Mouse (Mus musculus): ENCODE measurements around the gene Gm45521. TPM values are rescaled to one million over a fixed set of nuclear protein-coding genes. Genes with fewer than 3 reads are reported as not detected.
"Not testable (repeated sequence)": the region's sequence is repeated elsewhere in the genome, so short reads cannot be mapped to it uniquely, and the experiment has no call there.

The Gm45521 gene
- polyA plus RNA-seq, 1 experiment = not detected

DNA sequence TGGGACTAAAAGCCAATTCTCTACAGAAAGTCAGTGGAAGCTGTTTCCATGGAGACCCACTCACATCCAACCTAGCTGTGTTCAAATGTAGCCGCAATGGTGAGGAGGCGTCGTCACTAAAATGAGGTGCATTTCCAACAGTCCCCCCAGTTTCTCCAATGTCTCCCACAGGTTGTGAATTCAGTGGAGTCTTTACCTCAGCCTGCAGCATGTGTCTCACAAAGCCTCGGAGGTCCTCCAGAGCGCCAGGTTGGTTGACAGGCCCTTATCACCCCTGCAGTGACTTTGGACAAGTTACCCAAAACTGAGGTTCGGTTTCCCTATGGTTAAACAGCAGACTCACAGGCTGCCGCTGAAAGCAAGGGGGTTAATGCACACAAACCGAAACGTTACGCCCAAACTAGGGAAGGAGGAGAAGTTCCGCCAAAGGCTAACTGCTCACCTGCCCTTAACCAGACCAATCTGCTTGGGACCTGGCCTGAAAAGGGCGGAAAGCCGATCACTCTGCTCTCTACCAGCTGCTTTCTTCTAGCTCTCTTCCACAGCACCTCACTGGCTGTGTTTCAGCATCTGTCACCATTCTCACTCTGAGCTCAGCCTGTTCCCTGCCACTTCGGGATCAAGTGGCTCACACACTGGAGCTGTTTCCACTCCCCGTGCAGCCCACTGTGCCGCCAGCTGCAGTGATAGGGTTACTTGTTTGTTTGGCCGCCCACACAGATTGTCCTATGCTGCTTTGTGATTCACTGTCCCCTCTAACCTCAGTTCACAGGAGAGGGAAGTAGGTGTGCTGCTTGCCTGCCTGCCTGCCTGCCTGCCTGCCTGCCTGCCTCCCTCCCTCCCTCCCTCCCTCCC is 44.0 kb downstream of the Gm45521 start:
- no peak overlapping the region for H3K4me3 ChIP-seq (ENCODE audit: insufficient read depth, low read depth, low read length)
- H3K4me1 ChIP-seq (ENCODE audit: control insufficient read depth, insufficient read depth, insufficient read length, low read length) = peaks cover 2% of the 10 kb centered on the region; the same call in 1 of the 2 replicates
- H3K27ac ChIP-seq (replicated peaks; ENCODE audit: low read depth, low read length) = no peak overlapping the region

DNA sequence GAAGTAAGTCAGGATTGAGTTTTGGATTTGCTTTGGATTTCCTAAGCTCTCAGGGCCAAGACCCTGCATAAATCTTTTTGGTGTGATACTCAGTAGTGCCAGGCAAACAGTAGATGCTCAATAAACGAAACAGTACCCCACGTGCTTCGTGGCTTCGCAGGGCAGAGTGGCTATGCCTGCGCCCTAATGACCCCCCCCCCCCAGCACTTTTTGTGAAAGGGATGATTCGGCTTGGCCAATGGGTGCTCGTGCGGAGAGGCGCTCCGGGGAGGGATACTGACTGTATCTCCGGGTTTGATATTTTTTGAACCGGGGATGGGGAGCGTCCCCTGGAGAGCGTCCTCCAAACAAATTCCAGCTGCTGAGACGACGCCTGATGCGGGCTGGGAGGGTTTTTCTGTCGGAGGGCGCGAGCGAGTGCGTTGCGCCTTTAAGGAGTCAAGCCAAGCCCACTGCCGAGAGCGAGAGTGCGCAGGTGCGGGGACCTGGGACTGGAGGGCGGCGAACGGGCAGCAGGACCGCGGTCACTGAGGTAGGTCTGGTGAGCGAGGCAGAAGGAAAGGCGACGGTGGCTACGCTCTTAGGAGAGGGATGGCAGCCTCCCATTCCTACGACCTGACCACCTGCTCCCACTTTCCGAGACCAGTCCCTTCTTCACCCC is 45.5 kb downstream of the Gm45521 start, which contains the start of gene Abhd6:
Gene Abhd6 (plus strand): TSS at position 471 of the 661 bp plus-strand sequence.
- Histone ChIP-seq H3K4me1 (ENCODE audit: control insufficient read depth, insufficient read depth, insufficient read length, low read length) (peaks cover 2% of the 10 kb centered on the region; the same call in 1 of the 2 replicates), H3K4me3 (ENCODE audit: insufficient read depth, low read depth, low read length) (peak within 1 kb of the TSS; percentile 72), H3K27ac (replicated peaks; ENCODE audit: low read depth, low read length) (peak within 1 kb of the TSS; percentile 23)

GRCm38 (mm10) chr14:8003093-8003670 is 46.1 kb downstream of the Gm45521 start:
- Histone ChIP-seq H3K4me1 (ENCODE audit: control insufficient read depth, insufficient read depth, insufficient read length, low read length) (peaks cover 2% of the 10 kb centered on the region; the same call in 1 of the 2 replicates), H3K4me3 (ENCODE audit: insufficient read depth, low read depth, low read length) (peak overlapping the region; percentile 72), H3K27ac (replicated peaks; ENCODE audit: low read depth, low read length) (peak overlapping the region; percentile 23)

DNA sequence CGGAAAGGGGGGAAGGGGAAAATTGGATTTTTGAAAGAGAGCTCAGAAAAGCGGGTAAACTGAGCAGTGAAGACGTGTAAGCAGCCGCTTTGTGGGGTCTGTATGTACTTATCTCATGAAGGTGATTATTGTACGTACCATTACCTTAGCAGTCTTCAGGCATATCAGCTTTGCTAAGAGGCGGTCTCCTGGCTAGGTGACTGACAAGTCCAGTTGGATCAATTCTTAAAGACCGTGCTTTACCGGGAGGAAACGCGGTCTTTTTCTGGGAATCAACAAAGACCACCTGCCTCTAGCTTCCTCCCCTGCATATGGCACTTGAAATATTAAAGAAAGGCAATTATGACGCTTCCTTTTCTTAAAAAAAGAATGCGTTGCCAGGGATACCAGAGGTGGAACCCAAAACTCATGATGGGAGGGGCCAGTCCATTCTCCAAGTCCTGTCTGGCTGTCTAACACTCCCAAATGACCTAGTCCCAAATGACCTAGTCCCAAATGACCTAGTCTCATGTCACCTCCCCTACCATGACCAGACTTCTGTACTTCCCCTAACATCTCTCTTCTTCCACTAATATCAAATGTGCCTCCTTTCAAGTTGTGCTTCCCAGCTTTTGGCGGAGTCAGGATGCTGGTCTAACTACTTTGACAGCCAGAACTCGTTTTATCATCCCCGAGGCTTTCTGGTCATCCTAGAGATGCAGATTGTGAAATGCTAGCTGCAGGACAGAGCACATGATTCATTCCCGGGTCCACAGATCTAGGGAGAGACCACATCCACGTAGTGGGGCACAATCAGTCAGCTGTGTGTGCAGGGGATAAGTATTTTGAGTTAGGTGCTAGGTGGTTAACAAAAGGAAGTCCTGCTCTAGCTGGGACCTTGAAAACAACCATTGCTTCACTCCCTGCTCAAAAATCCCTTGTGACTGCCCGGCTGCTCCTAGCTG is 46.9 kb downstream of the Gm45521 start:
- Histone ChIP-seq H3K27ac (replicated peaks; ENCODE audit: low read depth, low read length) (peak overlapping the region; percentile 15; the same call in 1 of the 2 replicates), H3K4me3 (ENCODE audit: insufficient read depth, low read depth, low read length) (peak overlapping the region; percentile 72), H3K4me1 (ENCODE audit: control insufficient read depth, insufficient read depth, insufficient read length, low read length) (peaks cover 2% of the 10 kb centered on the region; the same call in 1 of the 2 replicates)

GRCm38 (mm10) chr14:8006061-8006460 is 49.0 kb downstream of the Gm45521 start:
- not testable (repeated sequence) for H3K27ac ChIP-seq (replicated peaks; ENCODE audit: low read depth, low read length); H3K4me1 ChIP-seq (ENCODE audit: control insufficient read depth, insufficient read depth, insufficient read length, low read length); H3K4me3 ChIP-seq (ENCODE audit: insufficient read depth, low read depth, low read length)

DNA sequence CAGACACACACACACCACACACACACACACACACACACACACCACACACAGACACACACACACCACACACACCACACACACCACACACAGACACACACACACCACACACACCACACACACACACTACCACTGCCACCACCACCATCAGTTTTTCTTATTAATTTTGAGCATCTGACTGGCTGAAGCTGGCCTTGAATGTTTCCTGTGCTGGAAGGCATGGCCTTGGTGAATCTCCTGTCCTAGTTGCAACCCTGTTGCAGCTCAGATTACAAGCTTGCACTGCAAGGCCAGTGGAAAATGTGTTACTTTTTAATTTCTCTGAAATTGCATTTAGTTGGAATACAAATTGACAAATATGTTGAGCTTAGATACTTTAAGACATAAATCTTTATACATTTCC is 50.0 kb downstream of the Gm45521 start:
- no peak overlapping the region for H3K4me3 ChIP-seq (ENCODE audit: insufficient read depth, low read depth, low read length)
- H3K27ac ChIP-seq (replicated peaks; ENCODE audit: low read depth, low read length) = no peak overlapping the region
- peaks cover 2% of the 10 kb centered on the region; the same call in 1 of the 2 replicates for H3K4me1 ChIP-seq (ENCODE audit: control insufficient read depth, insufficient read depth, insufficient read length, low read length)

GRCm38 (mm10) chr14:8007486-8007885 is 50.4 kb downstream of the Gm45521 start:
- Histone ChIP-seq H3K4me3 (ENCODE audit: insufficient read depth, low read depth, low read length) (no peak overlapping the region), H3K27ac (replicated peaks; ENCODE audit: low read depth, low read length) (no peak overlapping the region), H3K4me1 (ENCODE audit: control insufficient read depth, insufficient read depth, insufficient read length, low read length) (peaks cover 2% of the 10 kb centered on the region; the same call in 1 of the 2 replicates)

DNA sequence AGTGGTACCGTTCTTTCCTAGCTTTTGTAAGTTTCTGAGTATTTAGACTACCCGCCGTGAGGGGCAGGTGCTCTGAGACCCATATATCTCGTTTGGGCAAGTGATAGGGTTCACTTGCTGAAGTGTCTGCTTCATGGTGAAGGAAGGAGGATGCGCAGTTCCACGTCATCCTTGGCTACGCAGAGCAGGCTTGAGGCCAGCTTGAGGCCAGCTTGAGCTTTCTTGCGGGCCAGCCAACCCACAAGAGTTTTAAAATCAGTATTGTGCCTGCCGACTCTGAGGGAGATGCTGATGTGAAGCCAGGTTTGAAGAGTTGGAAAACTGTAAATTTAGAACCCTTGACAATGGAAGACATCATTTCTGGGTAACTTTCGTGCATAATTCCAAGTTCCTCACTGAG is 50.8 kb downstream of the Gm45521 start:
- Histone ChIP-seq H3K4me1 (ENCODE audit: control insufficient read depth, insufficient read depth, insufficient read length, low read length) (peaks cover 4% of the 10 kb centered on the region), H3K4me3 (ENCODE audit: insufficient read depth, low read depth, low read length) (no peak overlapping the region), H3K27ac (replicated peaks; ENCODE audit: low read depth, low read length) (no peak overlapping the region)

Other genes with a start within 250 kb of the Gm45521 start
- not detected in 2 replicates for gene Gm26661, start 165.7 kb upstream of the Gm45521 start, polyA plus RNA-seq (2012; ENCODE audit: insufficient read depth, insufficient read length, missing spikeins)
- gene Flnb, start 139.3 kb upstream of the Gm45521 start, polyA plus RNA-seq (2012; ENCODE audit: insufficient read depth, insufficient read length, missing spikeins) = 7.8 and 14.1 TPM in 2 replicates
- not detected in 2 replicates for gene Dnase1l3, start 37.3 kb downstream of the Gm45521 start, polyA plus RNA-seq (2012; ENCODE audit: insufficient read depth, insufficient read length, missing spikeins)
- 40.4 and 42.1 TPM in 2 replicates for gene Abhd6, start 45.6 kb downstream of the Gm45521 start, polyA plus RNA-seq (2012; ENCODE audit: insufficient read depth, insufficient read length, missing spikeins)
- 38.1 and 48.7 TPM in 2 replicates for gene Rpp14, start 123.1 kb downstream of the Gm45521 start, polyA plus RNA-seq (2012; ENCODE audit: insufficient read depth, insufficient read length, missing spikeins)
- 14.4 and 20.0 TPM in 2 replicates for gene Pxk, start 140.9 kb downstream of the Gm45521 start, polyA plus RNA-seq (2012; ENCODE audit: insufficient read depth, insufficient read length, missing spikeins)
- 1,654 and 2,434 TPM in 2 replicates for gene Pdhb, start 215.7 kb downstream of the Gm45521 start, polyA plus RNA-seq (2012; ENCODE audit: insufficient read depth, insufficient read length, missing spikeins)

Data from brown adipose tissue, adult 24 weeks (tissue).